Mouse (Mus musculus) hindbrain, embryonic 12.5 days (tissue): Measurements from ENCODE around the gene Pde4d. TPM values are rescaled to one million over a fixed set of nuclear protein-coding genes. Genes with fewer than 3 reads are reported as not detected.
A peak's percentile ranks its signal among the peaks of the same experiment; 100 is the strongest.

Experiments
- ATAC-seq: fragments of 200-750 bp; cut with Nextera tagmentation; 2 replicates; pipeline ENCODE4 v1.8.0; 2017; ENCODE audit warnings: moderate TSS enrichment; ENCODE audit not compliant: low FRiP score
- H3K27ac ChIP-seq: fragments of 300-500 bp; sonication (generic); 2 replicates; pipeline ENCODE4 v1.5.1; 2016; ENCODE audit warnings: mild to moderate bottlenecking
- H3K27me3 ChIP-seq: fragments of 300-500 bp; sonication (generic); 2 replicates; pipeline ENCODE4 v1.6.1; 2016; ENCODE audit warnings: mild to moderate bottlenecking
- H3K36me3 ChIP-seq: fragments of 300-500 bp; sonication (generic); 2 replicates; pipeline ENCODE4 v1.6.1; 2016; ENCODE audit warnings: mild to moderate bottlenecking
- H3K4me1 ChIP-seq: fragments of 300-500 bp; sonication (generic); 2 replicates; pipeline ENCODE4 v1.6.1; 2016
- H3K4me2 ChIP-seq: fragments of 300-500 bp; sonication (generic); replicated peaks from 2 replicates; pipeline ENCODE4 v1.6.1; 2016; ENCODE audit warnings: mild to moderate bottlenecking
- H3K4me3 ChIP-seq: fragments of 300-500 bp; sonication (generic); 2 replicates; pipeline ENCODE4 v1.5.1; 2016; ENCODE audit warnings: mild to moderate bottlenecking
- H3K9ac ChIP-seq: fragments of 300-500 bp; sonication (generic); 2 replicates; pipeline ENCODE4 v1.6.1; 2016; ENCODE audit warnings: mild to moderate bottlenecking, moderate library complexity
- H3K9me3 ChIP-seq: fragments of 300-500 bp; sonication (generic); replicated peaks from 2 replicates; pipeline ENCODE4 v1.6.1; 2016; ENCODE audit warnings: mild to moderate bottlenecking
- WGBS: fragments of 180-500 bp; shearing (Covaris S2); methylation state at CpG from one replicate; pipeline ENCODE4 v1.1.7; 2016; 5-methylcytosine and 5-hydroxymethylcytosine counted together
- polyA plus RNA-seq: library from polyadenylated mRNA; unstranded; fragments of >200 nt; fragmentation: Nextera tagmentation; extraction: Ambion mirVana; gene quantifications from 2 replicates; pipeline ENCODE4 v1.2.1, GENCODE M21; 2016

Gene Pde4d
- polyA plus RNA-seq, 1 experiment from 2014 or later = 20.6 TPM

DNA sequence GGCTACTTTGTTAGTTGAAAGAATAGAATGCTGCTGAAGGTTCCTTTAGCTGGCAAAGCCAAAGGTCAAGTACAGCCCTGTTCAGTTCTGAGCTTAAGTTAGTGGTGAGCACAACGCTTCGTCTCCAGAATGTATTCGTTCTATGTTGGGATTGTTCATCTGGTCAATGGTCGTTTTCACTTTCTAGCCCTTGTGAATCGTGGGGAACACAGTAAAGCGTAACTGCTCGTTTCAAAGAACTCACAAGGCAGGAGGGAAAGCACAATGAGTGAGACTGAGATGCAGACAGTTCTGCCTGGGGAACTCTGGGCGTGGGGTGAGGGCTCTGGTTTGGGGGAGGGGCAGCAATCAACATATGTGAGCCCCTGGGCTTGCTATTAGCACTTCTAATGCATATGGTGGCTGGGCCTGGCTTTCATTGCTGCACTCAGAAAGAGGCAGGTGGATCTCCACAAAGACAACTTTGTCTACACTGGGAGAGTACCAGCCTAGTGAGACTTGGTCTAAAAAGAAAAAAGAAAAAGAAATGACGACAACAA, 1328.6 kb downstream of the Pde4d start:
- 0 out of 2 replicates have a peak overlapping the region, but pooled peaks have one; percentile 3 for H3K27ac ChIP-seq
- 29% methylated on average over 9 of the region's 9 CpGs for WGBS
- no peak for ATAC-seq

DNA sequence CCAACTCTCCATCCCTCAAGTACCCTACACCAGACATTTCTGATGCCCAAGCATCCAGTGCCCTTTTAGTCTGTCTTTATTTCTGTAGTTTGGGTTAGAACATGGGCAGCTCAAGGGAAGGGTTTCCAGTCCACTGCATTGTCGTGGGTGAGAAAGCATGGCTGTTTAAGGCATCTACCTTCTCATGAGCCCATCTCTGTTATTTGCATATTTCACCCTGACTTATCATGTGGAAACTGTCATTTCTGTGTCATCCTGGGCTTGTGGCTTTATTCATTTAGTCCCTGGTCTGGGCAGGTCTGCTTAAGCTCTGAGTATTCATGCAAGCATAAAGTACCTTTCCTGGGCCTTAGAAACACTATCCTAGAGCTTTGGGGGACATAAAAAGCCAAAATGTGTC, 1331.7 kb downstream of the Pde4d start:
- Histone ChIP-seq H3K27me3 (no peaks in the 10 kb centered on the region), H3K9ac (no peak overlapping the region), H3K27ac (no peak overlapping the region), H3K4me2 (no peak overlapping the region), H3K9me3 (no peaks in the 10 kb centered on the region), H3K4me3 (no peak overlapping the region), H3K4me1 (peaks cover 6% of the 10 kb centered on the region), H3K36me3 (no peaks in the 10 kb centered on the region)
- WGBS = 93% methylated on average over 1 of the region's 1 CpGs
- ATAC-seq = no peak

More for the DNA sequence above, 1328.6 kb downstream of the Pde4d start:
- Histone ChIP-seq H3K9ac (no peak overlapping the region), H3K36me3 (no peaks in the 10 kb centered on the region), H3K4me2 (no peak overlapping the region), H3K4me3 (no peak overlapping the region), H3K4me1 (peaks cover 20% of the 10 kb centered on the region), H3K27me3 (no peaks in the 10 kb centered on the region), H3K9me3 (no peaks in the 10 kb centered on the region)

DNA sequence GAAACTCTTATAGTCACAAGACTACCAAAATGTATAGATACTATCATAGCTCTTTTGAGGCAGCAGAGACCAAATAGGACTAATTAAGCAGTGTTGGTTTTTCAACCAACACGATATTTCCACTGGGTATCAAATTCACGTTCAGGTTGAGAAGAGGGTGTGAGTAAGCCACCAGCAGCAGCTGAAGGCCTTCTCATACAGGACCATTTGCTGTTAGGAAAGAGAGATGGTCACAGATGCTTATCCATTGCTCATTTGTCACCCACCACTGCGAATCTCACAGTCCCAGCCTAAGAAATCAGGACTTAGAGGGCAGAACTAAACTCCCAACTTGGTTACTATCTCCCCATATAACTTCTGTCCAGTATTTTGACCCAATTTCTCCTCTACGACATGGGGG, 1338.9 kb downstream of the Pde4d start:
- Histone ChIP-seq H3K4me2 (no peak overlapping the region), H3K36me3 (no peaks in the 10 kb centered on the region), H3K4me3 (no peak overlapping the region), H3K27ac (no peak overlapping the region), H3K27me3 (no peaks in the 10 kb centered on the region), H3K9ac (no peak overlapping the region), H3K9me3 (no peaks in the 10 kb centered on the region), H3K4me1 (0 out of 2 replicates have a peak, but pooled peaks cover 4% of the 10 kb centered on the region)
- WGBS = 85% methylated on average over 4 of the region's 4 CpGs
- ATAC-seq = no peak

DNA sequence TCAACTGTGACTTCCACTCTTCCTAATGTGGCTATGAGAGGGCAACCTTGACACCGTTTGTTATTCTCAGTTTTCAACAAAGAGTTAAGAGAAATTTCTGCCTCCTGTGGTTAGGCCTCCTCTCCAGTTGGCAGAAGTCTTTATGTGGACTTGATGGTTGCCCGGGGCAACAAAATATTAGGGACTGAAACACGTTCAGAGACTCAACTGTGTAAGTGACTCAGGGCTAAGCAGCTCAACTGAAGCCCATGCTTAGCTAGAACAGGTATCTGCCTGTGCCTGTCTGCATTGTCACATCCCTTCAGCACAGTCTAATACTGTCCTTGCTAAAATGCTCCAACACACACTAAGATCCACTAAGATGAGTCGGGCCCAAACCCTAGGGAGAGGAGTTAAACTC, 1339.4 kb downstream of the Pde4d start:
- 0 out of 2 replicates have a peak, but pooled peaks cover 4% of the 10 kb centered on the region for H3K4me1 ChIP-seq
- H3K4me3 ChIP-seq = no peak overlapping the region
- no peaks in the 10 kb centered on the region for H3K36me3 ChIP-seq
- no peak overlapping the region for H3K4me2 ChIP-seq
- no peaks in the 10 kb centered on the region for H3K9me3 ChIP-seq
- 55% methylated on average over 4 of the region's 4 CpGs for WGBS
- H3K27ac ChIP-seq = no peak overlapping the region
- ATAC-seq = no peak
- no peak overlapping the region for H3K9ac ChIP-seq
- no peaks in the 10 kb centered on the region for H3K27me3 ChIP-seq

DNA sequence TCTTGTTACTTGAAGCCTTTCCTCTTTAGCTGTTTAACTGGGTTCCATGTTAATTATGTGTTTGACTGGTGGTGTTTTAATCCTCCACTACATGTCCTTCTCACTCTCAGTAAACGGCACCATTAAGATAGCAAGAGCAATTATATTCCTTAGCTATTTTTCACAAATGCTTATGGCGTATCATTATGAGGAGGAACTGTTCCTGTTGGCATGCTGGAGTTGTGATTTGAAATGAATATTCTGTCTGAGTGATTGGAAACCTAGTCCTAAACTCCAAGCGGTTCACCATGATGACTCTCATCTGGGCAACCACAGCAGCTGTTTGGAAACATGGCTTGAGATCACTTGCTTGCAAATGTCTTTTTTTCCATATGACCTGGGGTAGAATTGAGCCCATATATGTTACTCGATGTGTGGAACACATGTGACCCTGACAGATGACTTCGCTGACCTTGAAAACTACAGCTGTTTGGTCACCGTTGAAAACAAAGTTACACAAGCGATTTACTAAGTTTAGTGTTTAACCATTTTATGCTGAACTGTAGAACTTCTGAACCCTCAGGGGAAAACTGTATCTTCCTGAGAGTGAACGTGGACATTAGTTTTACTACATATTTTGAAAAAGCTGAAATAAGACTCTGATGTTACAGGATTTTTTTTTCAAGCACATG, 1340.4 kb downstream of the Pde4d start:
- H3K4me3 ChIP-seq = no peak overlapping the region
- WGBS = 85% methylated on average over 8 of the region's 8 CpGs
- no peaks in the 10 kb centered on the region for H3K27me3 ChIP-seq
- no peak overlapping the region for H3K4me2 ChIP-seq
- no peaks in the 10 kb centered on the region for H3K36me3 ChIP-seq
- H3K9me3 ChIP-seq = no peaks in the 10 kb centered on the region
- H3K4me1 ChIP-seq = 0 out of 2 replicates have a peak, but pooled peaks cover 4% of the 10 kb centered on the region
- ATAC-seq = no peak
- H3K27ac ChIP-seq = no peak overlapping the region
- H3K9ac ChIP-seq = no peak overlapping the region

DNA sequence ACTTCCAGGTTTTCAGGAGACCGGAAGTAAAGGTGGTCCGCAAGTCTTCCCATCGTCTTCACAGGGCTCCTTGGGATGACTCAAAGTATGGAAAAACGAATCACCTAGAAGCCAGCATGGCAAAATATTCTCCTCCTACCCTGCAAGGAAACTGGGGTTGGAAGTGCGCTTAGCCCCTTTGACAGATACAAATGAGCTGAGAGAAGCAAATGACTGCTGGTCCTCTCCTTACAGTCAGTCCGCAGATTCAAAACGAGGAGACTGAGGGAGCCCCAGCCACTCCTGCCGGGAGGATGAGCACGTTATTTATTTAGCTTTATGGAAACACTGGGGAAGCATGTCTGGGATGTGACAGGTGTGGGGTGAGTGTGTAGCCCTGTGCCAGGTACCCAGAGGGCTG, 1344.2 kb downstream of the Pde4d start:
- no peak overlapping the region for H3K9ac ChIP-seq
- 0 out of 2 replicates have a peak, but pooled peaks cover 4% of the 10 kb centered on the region for H3K4me1 ChIP-seq
- 77% methylated on average over 9 of the region's 9 CpGs for WGBS
- H3K27ac ChIP-seq = no peak overlapping the region
- no peak for ATAC-seq
- H3K9me3 ChIP-seq = no peaks in the 10 kb centered on the region
- H3K4me2 ChIP-seq = no peak overlapping the region
- no peaks in the 10 kb centered on the region for H3K27me3 ChIP-seq
- H3K4me3 ChIP-seq = no peak overlapping the region
- H3K36me3 ChIP-seq = no peaks in the 10 kb centered on the region

DNA sequence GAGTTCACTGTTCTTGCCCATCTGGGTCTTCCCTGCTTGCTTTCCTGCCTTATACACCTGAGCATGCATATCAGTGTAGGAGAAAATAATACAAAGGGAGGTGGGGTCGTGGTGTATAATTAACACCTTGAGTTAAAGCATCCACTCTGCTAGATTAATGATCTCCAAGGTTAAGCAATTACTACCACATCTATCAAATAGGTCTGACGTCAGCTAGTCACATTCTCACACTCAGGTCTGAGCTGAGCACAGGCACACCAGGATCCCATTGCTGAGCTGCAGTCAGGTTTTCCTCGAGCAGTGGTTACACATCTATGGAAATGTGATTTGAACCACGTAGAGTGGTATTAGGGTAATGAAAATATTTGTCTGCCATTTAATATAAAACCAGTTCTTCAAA, 1348.9 kb downstream of the Pde4d start:
- Histone ChIP-seq H3K27ac (no peak overlapping the region), H3K9me3 (no peaks in the 10 kb centered on the region), H3K4me1 (no peaks in the 10 kb centered on the region), H3K27me3 (no peaks in the 10 kb centered on the region), H3K9ac (no peak overlapping the region), H3K4me2 (no peak overlapping the region), H3K36me3 (no peaks in the 10 kb centered on the region), H3K4me3 (no peak overlapping the region)
- ATAC-seq = no peak
- 69% methylated on average over 4 of the region's 4 CpGs for WGBS

DNA sequence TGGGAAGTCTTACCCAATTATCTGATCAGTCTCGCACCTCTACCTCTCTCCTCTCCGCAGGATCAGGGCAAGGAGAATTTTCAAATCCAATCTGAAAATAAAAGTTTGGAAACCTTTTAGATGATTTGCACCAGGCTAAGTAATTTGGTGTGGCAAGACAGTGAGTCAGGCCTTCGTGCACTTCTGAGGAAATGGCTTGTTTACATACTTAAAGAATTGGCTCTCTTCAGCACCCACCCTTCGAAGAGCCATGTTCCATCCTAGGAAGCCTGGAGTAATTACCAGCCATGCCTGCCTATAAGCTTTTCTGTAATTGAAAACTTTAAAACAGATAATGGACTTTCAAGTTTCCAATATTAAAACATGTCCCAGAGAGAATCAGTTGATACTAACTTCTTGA, 1352.5 kb downstream of the Pde4d start:
- Histone ChIP-seq H3K9ac (no peak overlapping the region), H3K4me3 (no peak overlapping the region), H3K27me3 (no peaks in the 10 kb centered on the region), H3K9me3 (no peaks in the 10 kb centered on the region), H3K4me1 (peaks cover 3% of the 10 kb centered on the region; the same call in 1 of the 2 replicates), H3K4me2 (no peak overlapping the region), H3K36me3 (no peaks in the 10 kb centered on the region), H3K27ac (no peak overlapping the region)
- WGBS = 74% methylated on average over 4 of the region's 4 CpGs
- no peak for ATAC-seq

DNA sequence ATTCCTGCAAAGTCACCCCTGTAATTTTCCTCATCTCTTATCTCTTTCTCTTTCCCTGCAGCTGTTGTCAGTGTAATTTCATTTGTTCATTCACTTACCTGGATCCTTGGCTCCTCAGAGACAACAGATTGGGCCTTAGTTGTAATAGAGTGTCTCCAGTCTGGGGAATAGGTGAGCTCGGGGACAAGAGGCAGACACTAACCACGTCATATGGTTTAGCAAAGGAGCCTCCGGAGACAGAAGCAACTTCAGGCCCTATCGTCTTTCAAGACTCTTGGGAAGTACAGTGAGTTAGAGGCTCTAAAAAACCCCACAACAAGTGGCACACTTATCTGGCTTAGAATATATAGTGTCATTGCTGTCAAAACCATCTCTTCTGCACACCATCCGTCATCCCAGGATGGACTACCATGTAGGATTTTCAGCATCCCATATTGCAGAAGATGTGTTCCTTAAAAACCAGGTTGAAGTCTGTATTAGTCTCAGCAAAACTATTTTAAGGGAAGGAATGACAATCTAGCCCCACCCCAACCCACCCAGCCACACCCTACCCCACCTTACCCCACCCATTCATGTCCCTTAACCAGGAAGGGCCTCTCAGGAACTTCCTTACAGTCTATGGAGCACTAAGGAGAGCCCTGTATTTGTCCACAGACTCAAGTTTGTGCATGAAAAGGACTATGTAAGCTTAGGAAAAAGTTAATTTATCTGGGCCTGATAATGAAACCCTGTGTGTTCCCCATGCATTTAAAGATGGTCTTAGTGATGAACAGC, 1356.6 kb downstream of the Pde4d start:
- Histone ChIP-seq H3K9me3 (no peaks in the 10 kb centered on the region), H3K36me3 (no peaks in the 10 kb centered on the region), H3K27ac (peak overlapping the region; percentile 30; the same call in 1 of the 2 replicates), H3K4me1 (peaks cover 3% of the 10 kb centered on the region; the same call in 1 of the 2 replicates), H3K4me2 (no peak overlapping the region), H3K27me3 (no peaks in the 10 kb centered on the region), H3K4me3 (no peak overlapping the region), H3K9ac (no peak overlapping the region; the same call in 1 of the 2 replicates)
- 87% methylated on average over 5 of the region's 5 CpGs for WGBS
- ATAC-seq = no peak

DNA sequence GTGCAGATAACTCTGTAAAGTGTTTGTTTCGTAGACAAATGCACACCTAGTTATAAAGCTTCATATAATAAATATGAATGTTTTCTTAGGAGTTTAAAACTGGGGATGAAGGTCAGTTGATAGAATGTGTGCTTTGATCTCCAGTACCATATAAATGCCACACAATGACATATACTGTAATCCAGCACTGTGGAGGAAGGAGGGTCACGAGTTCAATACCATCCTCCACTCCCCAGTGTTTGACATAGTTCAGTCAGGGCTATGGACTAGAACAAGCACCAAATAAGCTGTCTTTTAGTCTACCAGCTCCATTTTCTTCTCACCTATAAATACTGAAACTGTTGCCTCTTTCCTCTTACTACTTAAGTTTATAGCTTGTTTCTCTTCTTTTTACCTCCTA, 1357.3 kb downstream of the Pde4d start:
- no peak for ATAC-seq
- Histone ChIP-seq H3K36me3 (no peaks in the 10 kb centered on the region), H3K4me1 (peaks cover 3% of the 10 kb centered on the region; the same call in 1 of the 2 replicates), H3K9ac (no peak overlapping the region), H3K4me3 (no peak overlapping the region), H3K9me3 (no peaks in the 10 kb centered on the region), H3K27me3 (no peaks in the 10 kb centered on the region), H3K27ac (no peak overlapping the region), H3K4me2 (no peak overlapping the region)
- WGBS = 85% methylated on average over 2 of the region's 2 CpGs

DNA sequence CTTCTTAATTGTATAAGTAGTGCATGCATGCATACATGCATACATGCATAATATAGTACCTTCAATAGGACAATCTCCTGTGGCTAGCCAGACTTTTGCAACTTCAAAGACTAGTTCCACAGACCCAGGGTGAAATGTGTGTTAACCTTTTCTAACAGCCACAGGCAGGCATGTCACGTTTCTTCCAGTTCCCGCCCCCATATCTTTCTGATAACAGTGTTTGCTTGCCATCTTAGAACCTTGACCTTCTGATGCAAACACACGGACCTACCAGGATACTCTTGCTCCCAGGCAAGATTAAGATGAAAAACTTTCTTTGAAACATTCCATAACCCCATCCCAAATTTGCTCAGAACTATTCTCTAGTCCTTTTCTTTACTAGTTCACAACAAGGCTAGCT, 1357.7 kb downstream of the Pde4d start:
- no peaks in the 10 kb centered on the region for H3K9me3 ChIP-seq
- no peaks in the 10 kb centered on the region for H3K27me3 ChIP-seq
- no peak for ATAC-seq
- H3K36me3 ChIP-seq = no peaks in the 10 kb centered on the region
- peaks cover 3% of the 10 kb centered on the region; the same call in 1 of the 2 replicates for H3K4me1 ChIP-seq
- H3K9ac ChIP-seq = no peak overlapping the region
- 64% methylated on average over 3 of the region's 3 CpGs for WGBS
- no peak overlapping the region for H3K4me2 ChIP-seq
- H3K27ac ChIP-seq = no peak overlapping the region
- H3K4me3 ChIP-seq = no peak overlapping the region

DNA sequence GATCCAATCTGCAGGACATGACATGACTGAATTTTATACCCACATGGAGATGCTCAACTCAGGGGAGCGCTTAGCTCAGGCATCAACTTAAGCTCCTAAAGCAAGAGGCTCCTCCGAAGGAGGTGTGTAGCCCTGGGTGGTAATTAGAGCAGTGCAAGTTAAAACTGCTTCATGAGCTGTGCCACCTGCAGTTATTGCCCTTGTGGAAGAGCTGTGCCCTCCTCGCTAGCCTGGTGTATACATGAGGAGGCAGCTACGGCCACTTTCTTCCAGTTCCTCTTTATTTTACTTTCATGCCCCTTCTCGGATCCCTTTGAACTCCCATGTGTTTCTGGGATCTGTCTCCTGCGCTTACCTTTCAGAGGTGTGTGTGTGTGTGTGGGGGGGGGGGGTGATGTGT, 1358.3 kb downstream of the Pde4d start:
- H3K27ac ChIP-seq = no peak overlapping the region
- no peaks in the 10 kb centered on the region for H3K27me3 ChIP-seq
- no peak for ATAC-seq
- H3K36me3 ChIP-seq = no peaks in the 10 kb centered on the region
- H3K9ac ChIP-seq = no peak overlapping the region
- WGBS = 75% methylated on average over 6 of the region's 6 CpGs
- no peak overlapping the region for H3K4me2 ChIP-seq
- H3K9me3 ChIP-seq = no peaks in the 10 kb centered on the region
- peaks cover 3% of the 10 kb centered on the region; the same call in 1 of the 2 replicates for H3K4me1 ChIP-seq
- no peak overlapping the region for H3K4me3 ChIP-seq
